Mouse (Mus musculus) MEL (cell line): Measurements from ENCODE around the gene Clint1. TPM values are rescaled to one million over a fixed set of nuclear protein-coding genes. Genes with fewer than 3 reads are reported as not detected.

Experiments used
- DNase-seq: peaks from one replicate; pipeline ENCODE4 v3.0.0; 2011; ENCODE audit warnings: low read depth, low spot score
- H3K27ac ChIP-seq: 2 replicates; pipeline ENCODE4 v1.5.1; 2012; ENCODE audit warnings: low read depth, mild to moderate bottlenecking, control low read depth, low read length, moderate library complexity; ENCODE audit not compliant: control insufficient read depth
- H3K27me3 ChIP-seq, 2 experiments: fragments of 150-350 bp in 1 of 2; sonication (generic) in 1 of 2; 2 replicates each; pipeline ENCODE4 v1.6.1; 2012; ENCODE audit warnings: low read length in 2 of 2, mild to moderate bottlenecking in 2 of 2, improper control_type of control experiment in 1 of 2, moderate library complexity in 1 of 2; ENCODE audit not compliant: insufficient read depth in 2 of 2, control insufficient read depth in 1 of 2
- H3K36me3 ChIP-seq, 2 experiments: 2 replicates each; pipeline ENCODE4 v1.6.1; 2012 to 2014; ENCODE audit warnings: low read length in 2 of 2, improper control_type of control experiment in 1 of 2, inconsistent platforms in 1 of 2, mild to moderate bottlenecking in 1 of 2; ENCODE audit not compliant: insufficient read depth in 2 of 2, control insufficient read depth in 1 of 2
- H3K4me1 ChIP-seq, 2 experiments: fragments of 150-350 bp in 1 of 2; sonication (generic) in 1 of 2; 2 replicates each; pipeline ENCODE4 v1.6.1; 2012; ENCODE audit warnings: low read length in 2 of 2, improper control_type of control experiment in 1 of 2, mild to moderate bottlenecking in 1 of 2; ENCODE audit not compliant: insufficient read depth in 2 of 2, control insufficient read depth in 1 of 2
- H3K4me3 ChIP-seq, 2 experiments: fragments of 150-350 bp in 1 of 2; sonication (generic) in 1 of 2; 2 replicates each; pipeline ENCODE4 v1.5.1; 2012; ENCODE audit warnings: low read depth in 2 of 2, low read length in 2 of 2, mild to moderate bottlenecking in 2 of 2, moderate library complexity in 2 of 2, control low read depth in 1 of 2, improper control_type of control experiment in 1 of 2; ENCODE audit not compliant: control insufficient read depth in 1 of 2, insufficient read depth in 1 of 2
- H3K79me2 ChIP-seq: 2 replicates; pipeline ENCODE4 v1.6.1; 2012; ENCODE audit warnings: mild to moderate bottlenecking, low read length, moderate library complexity; ENCODE audit not compliant: control insufficient read depth, poor library complexity, insufficient read depth
- H3K9ac ChIP-seq: 2 replicates; pipeline ENCODE4 v1.6.1; 2012; ENCODE audit warnings: low read depth, mild to moderate bottlenecking, control low read depth, low read length, moderate library complexity; ENCODE audit not compliant: control insufficient read depth, poor library complexity, severe bottlenecking
- H3K9me3 ChIP-seq: fragments of 150-350 bp; sonication (generic); replicated peaks from 2 replicates; pipeline ENCODE4 v1.6.1; 2012; ENCODE audit warnings: mild to moderate bottlenecking, low read length, improper control_type of control experiment, moderate library complexity; ENCODE audit not compliant: insufficient read depth
- CHD1 ChIP-seq: IDR thresholded peaks from 2 replicates; pipeline ENCODE4 v1.6.1; 2012; ENCODE audit warnings: low read depth, mild to moderate bottlenecking, inconsistent platforms, low read length, improper control_type of control experiment
- CHD2 ChIP-seq: IDR thresholded peaks from 2 replicates; pipeline ENCODE4 v1.6.1; 2011; ENCODE audit warnings: low read length, improper control_type of control experiment
- CTCF ChIP-seq, 3 experiments: IDR thresholded peaks in 2 of 3; conservative IDR thresholded peaks in 1 of 3; 2 replicates each; pipeline ENCODE4 v1.5.1; 2011 to 2012; ENCODE audit warnings: low read length in 3 of 3, low read depth in 2 of 3, mild to moderate bottlenecking in 2 of 3, improper control_type of control experiment in 1 of 3, inconsistent platforms in 1 of 3, mixed read lengths in 1 of 3, moderate library complexity in 1 of 3; ENCODE audit not compliant: control insufficient read depth in 1 of 3, insufficient read depth in 1 of 3, poor library complexity in 1 of 3, severe bottlenecking in 1 of 3
- E2F4 ChIP-seq: IDR thresholded peaks from 2 replicates; pipeline ENCODE4 v1.6.1; 2011; ENCODE audit warnings: low read depth, low read length, improper control_type of control experiment, borderline replicate concordance
- ELF1 ChIP-seq: IDR thresholded peaks from 2 replicates; pipeline ENCODE4 v1.6.1; 2014; ENCODE audit warnings: low read depth, mild to moderate bottlenecking, inconsistent platforms, low read length, improper control_type of control experiment, moderate library complexity
- EP300 ChIP-seq, 2 experiments: IDR thresholded peaks; 2 replicates each; pipeline ENCODE4 v1.6.1; 2011; ENCODE audit warnings: improper control_type of control experiment in 2 of 2, low read length in 2 of 2, low read depth in 1 of 2, mild to moderate bottlenecking in 1 of 2
- ETS1 ChIP-seq: IDR thresholded peaks from 2 replicates; pipeline ENCODE4 v1.6.1; 2012; ENCODE audit warnings: low read depth, mild to moderate bottlenecking, inconsistent platforms, low read length, improper control_type of control experiment, moderate library complexity
- GABPA ChIP-seq: IDR thresholded peaks from 2 replicates; pipeline ENCODE4 v1.6.1; 2012; ENCODE audit warnings: low read depth, mild to moderate bottlenecking, inconsistent platforms, low read length, improper control_type of control experiment, moderate library complexity
- GATA1 ChIP-seq: IDR thresholded peaks from 2 replicates; pipeline ENCODE4 v1.6.1; 2011; ENCODE audit warnings: low read depth, low read length, improper control_type of control experiment
- HCFC1 ChIP-seq: IDR thresholded peaks from 2 replicates; pipeline ENCODE4 v1.6.1; 2012; ENCODE audit warnings: low read depth, mild to moderate bottlenecking, inconsistent platforms, low read length, improper control_type of control experiment, moderate library complexity
- JUND ChIP-seq: IDR thresholded peaks from 2 replicates; pipeline ENCODE4 v1.6.1; 2011; ENCODE audit warnings: low read depth, mild to moderate bottlenecking, improper control_type of control experiment, low read length
- KAT2A ChIP-seq: conservative IDR thresholded peaks from 2 replicates; pipeline ENCODE4 v1.6.1; 2012; ENCODE audit warnings: low read depth, low read length, improper control_type of control experiment, inconsistent platforms
- MAFK ChIP-seq: IDR thresholded peaks from 2 replicates; pipeline ENCODE4 v1.6.1; 2011; ENCODE audit warnings: low read depth, mild to moderate bottlenecking, low read length, improper control_type of control experiment, borderline replicate concordance
- MAX ChIP-seq: IDR thresholded peaks from 2 replicates; pipeline ENCODE4 v1.6.1; 2011; ENCODE audit warnings: low read length, improper control_type of control experiment
- MAZ ChIP-seq: IDR thresholded peaks from 2 replicates; pipeline ENCODE4 v1.6.1; 2012; ENCODE audit warnings: low read depth, mild to moderate bottlenecking, inconsistent platforms, low read length, improper control_type of control experiment
- MEF2A ChIP-seq: IDR thresholded peaks from 2 replicates; pipeline ENCODE4 v1.6.1; 2014; ENCODE audit warnings: low read depth, mild to moderate bottlenecking, inconsistent platforms, low read length, improper control_type of control experiment; ENCODE audit not compliant: poor library complexity, insufficient replicate concordance, severe bottlenecking; ENCODE audit errors: extremely low read depth
- MXI1 ChIP-seq: IDR thresholded peaks from 2 replicates; pipeline ENCODE4 v1.6.1; 2011; ENCODE audit warnings: mild to moderate bottlenecking, low read depth, low read length, improper control_type of control experiment
- MYC ChIP-seq: IDR thresholded peaks from 2 replicates; pipeline ENCODE4 v1.6.1; 2011; ENCODE audit warnings: low read depth, mild to moderate bottlenecking, low read length, improper control_type of control experiment, moderate library complexity
- NELFE ChIP-seq: IDR thresholded peaks from 2 replicates; pipeline ENCODE4 v1.6.1; 2011; ENCODE audit warnings: low read depth, low read length, improper control_type of control experiment
- NRF1 ChIP-seq: IDR thresholded peaks from 2 replicates; pipeline ENCODE4 v1.6.1; 2014; ENCODE audit warnings: low read depth, mild to moderate bottlenecking, inconsistent platforms, low read length, improper control_type of control experiment, moderate library complexity; ENCODE audit not compliant: poor library complexity, insufficient read depth, severe bottlenecking
- POLR2A ChIP-seq, 2 experiments: IDR thresholded peaks; 2 replicates each; pipeline ENCODE4 v1.6.1; 2011 to 2012; ENCODE audit warnings: low read length in 2 of 2, mild to moderate bottlenecking in 2 of 2, control low read depth in 1 of 2, improper control_type of control experiment in 1 of 2, low read depth in 1 of 2, moderate library complexity in 1 of 2; ENCODE audit not compliant: control insufficient read depth in 1 of 2, insufficient read depth in 1 of 2, poor library complexity in 1 of 2
- POLR2AphosphoS2 ChIP-seq: IDR thresholded peaks from 2 replicates; pipeline ENCODE4 v1.6.1; 2011; ENCODE audit warnings: low read length, improper control_type of control experiment
- POLR2AphosphoS5 ChIP-seq: IDR thresholded peaks from 2 replicates; pipeline ENCODE4 v1.6.1; 2012; ENCODE audit warnings: low read depth, borderline replicate concordance, mild to moderate bottlenecking, inconsistent platforms, low read length, moderate library complexity, mixed read lengths
- RAD21 ChIP-seq: IDR thresholded peaks from 2 replicates; pipeline ENCODE4 v1.6.1; 2011; ENCODE audit warnings: mild to moderate bottlenecking, low read depth, low read length, improper control_type of control experiment
- RCOR1 ChIP-seq: IDR thresholded peaks from 2 replicates; pipeline ENCODE4 v1.6.1; 2012; ENCODE audit warnings: low read depth, mild to moderate bottlenecking, inconsistent platforms, low read length, improper control_type of control experiment
- SIN3A ChIP-seq: IDR thresholded peaks from 2 replicates; pipeline ENCODE4 v1.6.1; 2012; ENCODE audit warnings: low read length, improper control_type of control experiment, inconsistent platforms
- SMC3 ChIP-seq: IDR thresholded peaks from 2 replicates; pipeline ENCODE4 v1.6.1; 2011; ENCODE audit warnings: low read depth, low read length, improper control_type of control experiment
- TAL1 ChIP-seq: IDR thresholded peaks from 2 replicates; pipeline ENCODE4 v1.6.1; 2012; ENCODE audit warnings: mild to moderate bottlenecking, inconsistent platforms, low read length, moderate library complexity, mixed read lengths
- TBP ChIP-seq: IDR thresholded peaks from 2 replicates; pipeline ENCODE4 v1.8.0; 2011; ENCODE audit warnings: low read depth, low read length, improper control_type of control experiment
- TCF12 ChIP-seq: IDR thresholded peaks from 2 replicates; pipeline ENCODE4 v1.6.1; 2014; ENCODE audit warnings: low read depth, mild to moderate bottlenecking, inconsistent platforms, low read length, improper control_type of control experiment, moderate library complexity
- USF1 ChIP-seq: IDR thresholded peaks from 2 replicates; pipeline ENCODE4 v1.6.1; 2014; ENCODE audit warnings: low read depth, mild to moderate bottlenecking, inconsistent platforms, low read length, improper control_type of control experiment, moderate library complexity
- USF2 ChIP-seq, 2 experiments: IDR thresholded peaks; 2 replicates each; pipeline ENCODE4 v1.6.1; 2011 to 2012; ENCODE audit warnings: improper control_type of control experiment in 2 of 2, low read length in 2 of 2, borderline replicate concordance in 1 of 2, inconsistent platforms in 1 of 2, low read depth in 1 of 2, mild to moderate bottlenecking in 1 of 2; ENCODE audit not compliant: insufficient read depth in 1 of 2
- ZC3H11A ChIP-seq: IDR thresholded peaks from 2 replicates; pipeline ENCODE4 v1.6.1; 2012; ENCODE audit warnings: low read depth, mild to moderate bottlenecking, inconsistent platforms, low read length, improper control_type of control experiment
- ZKSCAN1 ChIP-seq: IDR thresholded peaks from 2 replicates; pipeline ENCODE4 v1.6.1; 2012; ENCODE audit warnings: low read depth, mild to moderate bottlenecking, inconsistent platforms, low read length, improper control_type of control experiment, moderate library complexity
- ZMIZ1 ChIP-seq: IDR thresholded peaks from 2 replicates; pipeline ENCODE4 v1.6.1; 2012; ENCODE audit warnings: low read depth, mild to moderate bottlenecking, inconsistent platforms, low read length, improper control_type of control experiment, moderate library complexity
- ZNF384 ChIP-seq: IDR thresholded peaks from 2 replicates; pipeline ENCODE4 v1.6.1; 2012; ENCODE audit warnings: low read depth, mild to moderate bottlenecking, inconsistent platforms, low read length, improper control_type of control experiment
- polyA plus RNA-seq, 2 experiments: library from polyadenylated mRNA; stranded (reverse) in 1 of 2; unstranded in 1 of 2; fragments of >175 nt in 1 of 2; fragments of >200 nt in 1 of 2; gene quantifications; 2 replicates each; pipeline versions ENCODE4 v1.2.1 to v1.2.4; 2012; ENCODE audit warnings: low replicate concordance in 2 of 2, low read depth in 1 of 2; ENCODE audit not compliant: insufficient read length in 2 of 2, insufficient read depth in 1 of 2, missing spikeins in 1 of 2
- total RNA-seq: library from RNA; depleted of rRNA; stranded (reverse); fragments of 300-350 nt; gene quantifications from 2 replicates; pipeline ENCODE4 v1.2.3, GENCODE M21; 2012; rRNA removed

Clint1 gene
- total RNA-seq: 89.8 and 102 TPM in 2 replicates
- polyA plus RNA-seq: 100 to 1,000 TPM in 1 of 2 experiments, 10 to 100 TPM in 1; 58.5 to 184 TPM

DNA sequence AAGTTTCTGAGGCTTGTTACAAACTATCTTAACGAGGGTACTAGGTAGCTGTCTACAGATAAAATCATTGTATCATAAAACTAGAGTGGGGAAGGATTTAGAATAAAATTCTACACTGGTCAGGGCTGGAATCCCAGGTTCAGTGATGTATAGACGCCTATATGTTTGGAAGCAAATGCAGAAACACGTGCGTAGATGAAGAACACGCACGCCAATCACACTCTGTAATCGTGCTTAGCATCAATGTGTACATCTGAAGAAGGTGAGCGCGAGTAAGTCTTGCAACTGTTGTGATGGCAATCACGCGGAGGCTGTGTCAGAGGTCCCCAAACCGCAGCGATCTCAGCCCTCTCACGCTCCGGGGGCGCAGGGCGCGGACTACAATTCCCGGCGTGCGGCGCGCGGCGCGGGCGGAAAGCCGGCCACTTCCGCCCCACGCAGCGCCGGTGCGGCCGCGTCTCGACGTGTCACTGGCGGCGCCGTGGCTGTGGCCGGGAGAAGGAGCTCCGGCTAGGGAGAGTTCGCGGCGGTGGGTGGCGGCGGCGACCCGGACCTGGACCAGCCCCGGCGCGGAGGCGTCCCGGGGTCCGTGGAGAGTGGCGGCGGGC lies at the start of gene Clint1:
Clint1 (plus strand) TSS at position 536 of the 608 bp plus-strand sequence.
- peaks cover 0 to 2% of the 10 kb centered on the region in 2 experiments; a peak in 1 of 4 replicates for H3K27me3 ChIP-seq
- peaks cover 3 to 40% of the 10 kb centered on the region in 2 experiments for H3K36me3 ChIP-seq
- peak within 1 kb of the TSS; percentile 91 for H3K27ac ChIP-seq
- H3K9ac ChIP-seq: peak within 1 kb of the TSS; percentile 97
- peaks cover 43% of the 10 kb centered on the region for H3K79me2 ChIP-seq
- peak; percentile 93 for DNase-seq
- H3K4me3 ChIP-seq: peak within 1 kb of the TSS; percentile 66 to 97
- H3K4me1 ChIP-seq: peaks cover 21 to 31% of the 10 kb centered on the region in 2 experiments
- H3K9me3 ChIP-seq: no peaks in the 10 kb centered on the region
- TF ChIP-seq USF2 (IDR thresholded peaks at IDR 0.05; ENCODE audit: borderline replicate concordance in 1 of 2, insufficient read depth in 1 of 2, low read depth in 1 of 2, low read length in 2 of 2) (no peak), TAL1 (no peak), CHD1 (no peak), POLR2AphosphoS2 (peak; percentile 93), MAZ (no peak), NELFE (peak; percentile 97), KAT2A (peak; percentile 94), ELF1 (peak; percentile 99), MAX (peak; percentile 96), JUND (no peak), SMC3 (no peak; the same call in 1 of the 2 replicates), CTCF (IDR thresholded peaks at IDR 0.05 in 2 of 3, conservative IDR thresholded peaks at IDR 0.05 in 1 of 3; ENCODE audit: control insufficient read depth in 1 of 3, insufficient read depth in 1 of 3, low read depth in 2 of 3, low read length in 3 of 3, poor library complexity in 1 of 3, severe bottlenecking in 1 of 3) (peak in 1 of 3 experiments; percentile 6; a peak in 1 of 6 replicates), SIN3A (peak; percentile 96), USF1 (peak; percentile 63; the same call in 1 of the 2 replicates), RAD21 (no peak), TBP (peak; percentile 55; the same call in 1 of the 2 replicates), ZNF384 (no peak), ZKSCAN1 (no peak), MAFK (no peak), POLR2AphosphoS5 (no peak), POLR2A (IDR thresholded peaks at IDR 0.05; ENCODE audit: control insufficient read depth in 1 of 2, insufficient read depth in 1 of 2, low read depth in 1 of 2, low read length in 2 of 2, poor library complexity in 1 of 2) (peak; percentile 86 to 88; a peak in 3 of 4 replicates), E2F4 (no peak), ZC3H11A (no peak), ZMIZ1 (peak; percentile 83; the same call in 1 of the 2 replicates), EP300 (IDR thresholded peaks at IDR 0.05; ENCODE audit: low read depth in 1 of 2, low read length in 2 of 2) (peak in 1 of 2 experiments; percentile 48; a peak in 1 of 4 replicates), MEF2A (no peak), MXI1 (peak; percentile 98), CHD2 (no peak), TCF12 (peak; percentile 81), ETS1 (no peak), GATA1 (peak; percentile 16; the same call in 1 of the 2 replicates), MYC (peak; percentile 98), RCOR1 (no peak), HCFC1 (peak; percentile 98), GABPA (no peak), NRF1 (peak; percentile 61)
